Mouse (Mus musculus) hindbrain, postnatal 0 days (tissue): ENCODE data around the gene Add2. TPM values are rescaled to one million over a fixed set of nuclear protein-coding genes. Genes with fewer than 3 reads are reported as not detected.

Source experiments
- ATAC-seq: fragments of 200-750 bp; cut with Nextera tagmentation; 2 replicates; pipeline ENCODE4 v1.8.0; 2017; ENCODE audit warnings: mild to moderate bottlenecking, moderate TSS enrichment, moderate library complexity
- DNase-seq: peaks from one replicate; pipeline ENCODE4 v3.0.0-alpha.2; 2015; ENCODE audit warnings: low spot score
- H3K27ac ChIP-seq: fragments of 300-500 bp; sonication (generic); 2 replicates; pipeline ENCODE4 v1.5.1; 2014; ENCODE audit warnings: mild to moderate bottlenecking
- H3K27me3 ChIP-seq: fragments of 300-500 bp; sonication (generic); 2 replicates; pipeline ENCODE4 v1.6.1; 2014; ENCODE audit warnings: low read length, mixed read lengths; ENCODE audit not compliant: insufficient read depth
- H3K36me3 ChIP-seq: fragments of 300-500 bp; sonication (generic); 2 replicates; pipeline ENCODE4 v1.6.1; 2014; ENCODE audit warnings: low read length, mixed read lengths; ENCODE audit not compliant: insufficient read depth
- H3K4me1 ChIP-seq: fragments of 300-500 bp; sonication (generic); 2 replicates; pipeline ENCODE4 v1.6.1; 2014; ENCODE audit warnings: antibody characterized with exemption, low read length, mixed read lengths; ENCODE audit not compliant: insufficient read depth
- H3K4me2 ChIP-seq: fragments of 300-500 bp; sonication (generic); 2 replicates; pipeline ENCODE4 v1.6.1; 2014; ENCODE audit warnings: low read depth, mild to moderate bottlenecking, low read length, moderate library complexity, mixed read lengths
- H3K4me3 ChIP-seq: fragments of 300-500 bp; sonication (generic); 2 replicates; pipeline ENCODE4 v1.5.1; 2014; ENCODE audit warnings: low read length
- H3K9ac ChIP-seq: fragments of 300-500 bp; sonication (generic); replicated peaks from 2 replicates; pipeline ENCODE4 v1.6.1; 2014; ENCODE audit warnings: mild to moderate bottlenecking, low read length, moderate library complexity, mixed read lengths
- H3K9me3 ChIP-seq: fragments of 300-500 bp; sonication (generic); 2 replicates; pipeline ENCODE4 v1.6.1; 2016; ENCODE audit warnings: low read length, mixed read lengths
- CTCF ChIP-seq: IDR thresholded peaks from 2 replicates; pipeline ENCODE4 v1.5.1; 2016; ENCODE audit warnings: antibody characterized with exemption, control low read depth, low read depth
- WGBS: fragments of 180-500 bp; shearing (Covaris S2); extraction: QIAGEN DNeasy Blood & Tissue Kit; methylation state at CpG from one replicate; pipeline ENCODE4 v1.1.7; 2014; 5-methylcytosine and 5-hydroxymethylcytosine counted together
- polyA plus RNA-seq: library from polyadenylated mRNA; unstranded; fragments of >200 nt; fragmentation: Nextera tagmentation; extraction: Ambion mirVana; gene quantifications from 2 replicates; pipeline ENCODE4 v1.2.1, GENCODE M21; 2015
- total RNA-seq: library from RNA; depleted of rRNA; stranded (reverse); fragments of >200 nt; gene quantifications from 2 replicates; pipeline ENCODE4 v1.2.3, GENCODE M21; 2014

Gene Add2
- total and polyA plus RNA-seq, 2 experiments from 2014 or later: 90.0 to 132 TPM

- ATAC-seq (no peak), DNase-seq (no peak)
- no peak overlapping the region for H3K4me2 ChIP-seq
- no peaks in the 10 kb centered on the region for H3K27me3 ChIP-seq
- no peak overlapping the region for H3K27ac ChIP-seq
- no peak for TF ChIP-seq CTCF
- no peak overlapping the region for H3K4me3 ChIP-seq
- peaks cover 4% of the 10 kb centered on the region; the same call in 1 of the 2 replicates for H3K36me3 ChIP-seq
- WGBS: 79% methylated on average over 9 of the region's 10 CpGs
- H3K4me1 ChIP-seq: 0 out of 2 replicates have a peak, but pooled peaks cover 4% of the 10 kb centered on the region
- H3K9me3 ChIP-seq: no peaks in the 10 kb centered on the region
- no peak overlapping the region for H3K9ac ChIP-seq
These were observed 65.8 kb downstream of the Add2 start for GRCm38 (mm10) chr6:86094202-86094838.

- Histone ChIP-seq H3K4me1 (0 out of 2 replicates have a peak, but pooled peaks cover 4% of the 10 kb centered on the region), H3K4me3 (no peak overlapping the region), H3K27ac (no peak overlapping the region), H3K9me3 (no peaks in the 10 kb centered on the region), H3K4me2 (no peak overlapping the region), H3K9ac (no peak overlapping the region), H3K27me3 (no peaks in the 10 kb centered on the region), H3K36me3 (peaks cover 4% of the 10 kb centered on the region; the same call in 1 of the 2 replicates)
- DNase-seq: no peak
- no peak for ATAC-seq
- TF ChIP-seq CTCF: no peak
- WGBS: 75% methylated on average over 5 of the region's 5 CpGs
These were observed 67.0 kb downstream of the Add2 start for GRCm38 (mm10) chr6:86095518-86095917.

- Histone ChIP-seq H3K27me3 (no peaks in the 10 kb centered on the region), H3K9ac (no peak overlapping the region), H3K4me2 (no peak overlapping the region), H3K27ac (no peak overlapping the region), H3K36me3 (peaks cover 12% of the 10 kb centered on the region; the same call in 1 of the 2 replicates), H3K4me1 (0 out of 2 replicates have a peak, but pooled peaks cover 4% of the 10 kb centered on the region), H3K4me3 (no peak overlapping the region), H3K9me3 (no peaks in the 10 kb centered on the region)
- no peak for TF ChIP-seq CTCF
- DNase-seq (no peak), ATAC-seq (no peak)
- WGBS: 85% methylated on average over 10 of the region's 10 CpGs
These were observed 68.3 kb downstream of the Add2 start for GRCm38 (mm10) chr6:86096733-86097132.

- TF ChIP-seq CTCF: no peak
- DNase-seq: no peak
- WGBS: 75% methylated on average over 4 of the region's 4 CpGs
- ATAC-seq: no peak
- Histone ChIP-seq H3K4me1 (0 out of 2 replicates have a peak, but pooled peaks cover 4% of the 10 kb centered on the region), H3K9ac (no peak overlapping the region), H3K36me3 (peaks cover 12% of the 10 kb centered on the region; the same call in 1 of the 2 replicates), H3K4me3 (no peak overlapping the region), H3K4me2 (no peak overlapping the region), H3K9me3 (no peaks in the 10 kb centered on the region), H3K27me3 (no peaks in the 10 kb centered on the region), H3K27ac (no peak overlapping the region)
These were observed 68.7 kb downstream of the Add2 start for GRCm38 (mm10) chr6:86097155-86097554.

GRCm38 (mm10) chr6:86099003-86099402 lies 70.5 kb downstream of the Add2 start:
- no peak overlapping the region for H3K4me3 ChIP-seq
- peaks cover 8% of the 10 kb centered on the region; the same call in 1 of the 2 replicates for H3K36me3 ChIP-seq
- H3K9ac ChIP-seq: no peak overlapping the region
- peak; percentile 41; the same call in 1 of the 2 replicates for TF ChIP-seq CTCF
- no peak overlapping the region for H3K4me2 ChIP-seq
- ATAC-seq (no peak), DNase-seq (peak; percentile 46)
- no peaks in the 10 kb centered on the region for H3K9me3 ChIP-seq
- WGBS: 81% methylated on average over 4 of the region's 4 CpGs
- no peaks in the 10 kb centered on the region for H3K27me3 ChIP-seq
- H3K4me1 ChIP-seq: peaks cover 14% of the 10 kb centered on the region; the same call in 1 of the 2 replicates
- no peak overlapping the region for H3K27ac ChIP-seq

GRCm38 (mm10) chr6:86101451-86101850 lies 73.0 kb downstream of the Add2 start:
- ATAC-seq (no peak), DNase-seq (no peak)
- no peaks in the 10 kb centered on the region for H3K9me3 ChIP-seq
- TF ChIP-seq CTCF: no peak
- no peak overlapping the region for H3K9ac ChIP-seq
- peaks cover 11% of the 10 kb centered on the region; the same call in 1 of the 2 replicates for H3K36me3 ChIP-seq
- H3K4me2 ChIP-seq: no peak overlapping the region
- peaks cover 14% of the 10 kb centered on the region; the same call in 1 of the 2 replicates for H3K4me1 ChIP-seq
- WGBS: 74% methylated on average over 5 of the region's 5 CpGs
- H3K27me3 ChIP-seq: no peaks in the 10 kb centered on the region
- H3K27ac ChIP-seq: no peak overlapping the region
- no peak overlapping the region for H3K4me3 ChIP-seq

- WGBS: 61% methylated on average over 5 of the region's 5 CpGs
- TF ChIP-seq CTCF: no peak
These were observed 74.4 kb downstream of the Add2 start for GRCm38 (mm10) chr6:86102874-86103273.

More at GRCm38 (mm10) chr6:86102874-86103273, 74.4 kb downstream of the Add2 start:
- no peak overlapping the region for H3K9ac ChIP-seq
- ATAC-seq: peak; percentile 81
- peaks cover 14% of the 10 kb centered on the region; the same call in 1 of the 2 replicates for H3K4me1 ChIP-seq
- no peaks in the 10 kb centered on the region for H3K9me3 ChIP-seq
- no peak overlapping the region for H3K4me2 ChIP-seq
- H3K4me3 ChIP-seq: no peak overlapping the region
- H3K36me3 ChIP-seq: peaks cover 20% of the 10 kb centered on the region; the same call in 1 of the 2 replicates
- peak; percentile 72 for DNase-seq
- H3K27ac ChIP-seq: peak overlapping the region; percentile 80
- no peaks in the 10 kb centered on the region for H3K27me3 ChIP-seq
